Mouse (Mus musculus) Patski (cell line): Measurements from ENCODE around the gene Bahcc1. TPM values are rescaled to one million over a fixed set of nuclear protein-coding genes. Genes with fewer than 3 reads are reported as not detected.
A peak's percentile ranks its signal among the peaks of the same experiment; 100 is the strongest.

Experiments used
- ATAC-seq: fragments of 100-300 bp; one replicate; pipeline ENCODE4 v1.8.0; 2021
- CTCF ChIA-PET: fragments of 350-600 bp; sonication (Branson Sonifier 250); formaldehyde crosslinking; loops from one replicate; lab custom pipeline; 2022; ENCODE audit warnings: inconsistent platforms; lab: Charles Lee
- POLR2A ChIA-PET: fragments of 350-600 bp; sonication (Branson Sonifier 250); formaldehyde crosslinking; loops from one replicate; lab custom pipeline; 2022; ENCODE audit warnings: antibody characterized with exemption, inconsistent platforms; lab: Charles Lee
- DNase-seq: peaks from one replicate; pipeline ENCODE4 v3.0.0-alpha.2; 2011; ENCODE audit warnings: low read depth, low spot score
- H3K27me3 ChIP-seq: fragments of 371-371 bp; one replicate; pipeline ENCODE4 v1.5.1; 2021
- CTCF ChIP-seq: fragments of 100-300 bp; IDR thresholded peaks from one replicate; pipeline ENCODE4 v1.5.1; 2021
- in situ Hi-C: fragments of 300-500 bp; cut with MboI; formaldehyde crosslinking; loops from 3 replicates; pipeline ENCODE4 v1.11.1; 2018; ENCODE audit warnings: low pct_unique_long_range_greater_than_20kb, mixed read lengths
- polyA plus RNA-seq: library from polyadenylated mRNA; unstranded; gene quantifications from one replicate; pipeline ENCODE4 v1.2.3, GENCODE M21; 2021

Gene Bahcc1
- polyA plus RNA-seq, 1 experiment from 2014 or later: 12.4 TPM

DNA sequence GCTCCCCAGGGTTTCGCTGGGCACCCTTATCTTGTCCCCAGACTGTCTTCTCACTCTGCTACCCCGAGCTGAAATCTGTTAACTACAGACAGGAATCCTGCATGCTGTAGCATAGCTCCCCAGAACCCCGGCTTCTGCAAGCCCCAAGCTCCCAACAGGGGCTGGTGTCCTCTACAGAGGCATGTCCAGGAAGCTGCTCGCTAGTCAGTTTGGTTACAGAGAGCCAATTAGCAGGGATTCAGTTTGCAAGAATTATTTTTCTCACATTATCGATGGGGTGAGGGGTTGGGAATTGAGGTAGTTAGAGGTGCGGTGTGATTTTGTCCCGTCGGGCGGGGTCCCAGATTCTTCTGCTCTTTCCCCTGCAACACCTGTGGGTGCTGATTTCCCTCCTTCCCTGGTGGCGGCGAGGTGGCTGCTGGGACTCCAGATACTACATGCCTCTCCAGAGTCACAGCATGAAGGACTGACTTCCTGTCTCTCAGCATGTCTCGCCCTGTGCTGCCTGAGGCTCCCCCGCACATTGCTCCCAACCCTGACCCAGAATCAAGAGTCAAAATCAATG, 84.0 kb downstream of the Bahcc1 start:
- CTCF ChIA-PET: no interaction called here
- DNase-seq: no peak
- in situ Hi-C loops: loop anchor here (25.0 kb wide), 1 partner anchor 404 kb away; the partner anchor contains the start of gene Chmp6
- POLR2A ChIA-PET: interaction anchor here (0.7 to 2.4 kb wide), 5 partner anchors 9 to 83 kb away, joined by 3 to 8 read pairs (median 4); no protein-coding TSS in a partner anchor
- no peaks in the 10 kb centered on the region for H3K27me3 ChIP-seq
- ATAC-seq: no peak
- no peak for TF ChIP-seq CTCF

DNA sequence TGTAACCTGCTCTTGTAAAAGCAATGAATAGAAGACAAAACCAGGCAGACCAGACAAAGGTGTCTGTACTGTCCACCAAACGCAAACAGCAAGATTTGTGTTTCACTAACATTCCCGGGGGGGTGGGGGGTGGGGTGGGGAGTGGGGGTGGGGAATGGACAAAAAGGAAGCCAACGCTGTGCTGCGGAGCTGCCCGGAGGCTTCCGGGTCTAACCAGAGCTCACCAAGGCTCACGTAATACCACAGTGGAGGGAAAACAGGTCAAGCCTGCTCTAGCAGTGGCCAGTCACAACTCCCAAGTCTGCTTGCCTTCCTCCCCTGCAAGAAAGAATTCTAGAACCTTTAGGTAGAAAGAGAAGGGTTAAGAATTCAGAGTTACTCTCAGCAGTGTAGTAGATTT, 84.7 kb downstream of the Bahcc1 start:
- H3K27me3 ChIP-seq: no peaks in the 10 kb centered on the region
- POLR2A ChIA-PET: no interaction called here
- no peak for DNase-seq
- no peak for TF ChIP-seq CTCF
- in situ Hi-C loops: loop anchor here (25.0 kb wide), 1 partner anchor 405 kb away; the partner anchor contains the start of gene Chmp6
- ATAC-seq: no peak
- CTCF ChIA-PET: no interaction called here

DNA sequence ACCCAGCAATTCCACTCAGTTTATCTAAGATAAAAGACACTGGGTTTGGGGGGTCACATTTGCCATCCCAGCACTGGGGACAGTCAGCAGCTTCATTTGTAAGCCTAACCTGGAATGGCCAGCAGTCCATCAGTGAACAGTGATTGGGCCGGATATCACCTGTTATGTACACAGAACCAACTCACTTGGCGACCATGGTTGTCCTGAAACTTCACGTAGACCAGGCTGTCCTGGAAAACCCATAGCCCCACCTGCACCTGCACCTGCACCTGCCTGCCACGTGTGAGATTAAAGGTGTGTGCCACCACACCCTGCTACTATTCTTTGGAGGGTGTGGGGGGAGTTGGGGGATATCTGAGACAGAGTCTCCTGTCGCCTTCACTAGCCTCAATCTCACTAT, 86.6 kb downstream of the Bahcc1 start:
- no peak for TF ChIP-seq CTCF
- DNase-seq: no peak
- ATAC-seq: no peak
- no peaks in the 10 kb centered on the region for H3K27me3 ChIP-seq
- POLR2A ChIA-PET: no interaction called here
- CTCF ChIA-PET: no interaction called here
- in situ Hi-C loops: loop anchor here (25.0 kb wide), 1 partner anchor 407 kb away; the partner anchor contains the start of gene Chmp6

DNA sequence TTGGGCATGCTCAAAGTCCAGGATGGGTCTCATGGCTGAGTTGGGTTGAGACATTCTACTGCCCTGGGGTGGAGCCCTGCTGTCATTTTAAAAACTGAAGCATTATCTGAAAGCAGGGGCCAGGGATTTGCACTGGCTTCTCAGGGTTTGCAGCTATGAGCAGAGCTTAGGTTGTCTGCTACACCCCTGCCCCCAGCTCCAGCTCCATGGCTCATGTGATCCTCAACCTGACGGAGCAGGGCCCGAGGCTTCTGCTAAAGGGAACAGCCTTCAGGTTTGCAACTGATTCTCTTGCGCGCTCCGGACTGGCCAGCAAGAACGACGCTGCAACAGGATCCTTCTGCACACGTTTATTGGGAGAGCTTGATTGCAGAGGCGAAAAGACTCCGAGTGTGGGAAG, 87.4 kb downstream of the Bahcc1 start:
- no peaks in the 10 kb centered on the region for H3K27me3 ChIP-seq
- DNase-seq: no peak
- ChIA-PET POLR2A (no interaction called here), CTCF (no interaction called here)
- in situ Hi-C loops: loop anchor here (25.0 kb wide), 1 partner anchor 408 kb away; the partner anchor contains the start of gene Chmp6
- no peak for ATAC-seq
- no peak for TF ChIP-seq CTCF

DNA sequence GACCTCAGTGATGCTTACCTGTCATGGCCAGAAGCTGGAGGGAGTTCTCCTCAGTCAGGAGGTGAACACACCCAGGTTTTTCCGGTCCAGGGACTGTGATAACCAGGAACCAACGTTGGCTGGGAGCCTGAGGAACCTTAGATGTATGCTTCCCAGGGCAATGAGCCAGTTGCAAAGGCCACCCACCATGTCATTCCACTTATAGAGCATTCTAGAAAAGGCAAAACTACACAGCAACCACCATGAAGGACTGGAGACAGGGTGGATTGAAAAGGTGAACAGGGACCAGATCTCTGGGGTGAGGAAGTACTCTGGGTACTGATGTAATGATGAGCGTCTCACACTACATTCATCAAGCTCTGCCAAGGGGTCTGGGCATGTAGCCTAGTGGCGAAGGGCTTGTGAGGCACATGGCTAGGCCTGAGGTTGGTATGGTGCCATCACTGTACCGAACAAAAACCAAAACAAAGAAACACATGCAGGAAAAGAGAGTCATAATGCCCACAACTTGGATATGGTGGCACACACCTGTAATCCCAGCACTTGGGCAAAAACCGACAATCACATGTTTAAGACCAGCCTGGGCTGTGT, 102.8 kb downstream of the Bahcc1 start:
- CTCF ChIA-PET: no interaction called here
- in situ Hi-C loops: no loop called here
- H3K27me3 ChIP-seq: no peaks in the 10 kb centered on the region
- DNase-seq (no peak), ATAC-seq (no peak)
- TF ChIP-seq CTCF: no peak
- POLR2A ChIA-PET: no interaction called here

DNA sequence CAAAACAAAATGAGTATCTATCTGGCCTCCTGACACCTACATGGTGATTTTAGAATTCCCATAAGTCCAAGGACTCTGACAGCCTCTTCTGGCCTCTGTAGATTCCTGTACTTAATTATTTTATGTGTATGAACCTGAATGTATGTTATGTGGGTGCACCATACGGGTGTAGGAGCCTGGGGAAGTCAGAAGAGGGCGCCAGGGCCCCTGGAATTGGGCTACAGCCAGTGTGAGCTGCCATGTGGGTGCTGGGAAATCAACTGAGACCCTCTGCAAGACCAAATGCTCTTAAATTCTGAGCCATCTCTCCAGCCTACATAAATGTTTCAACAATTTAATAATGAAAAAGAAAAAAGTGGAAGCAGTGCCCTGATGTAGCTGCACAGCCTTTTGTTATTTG, 104.7 kb downstream of the Bahcc1 start:
- TF ChIP-seq CTCF: peak; percentile 27
- CTCF ChIA-PET: no interaction called here
- H3K27me3 ChIP-seq: no peaks in the 10 kb centered on the region
- in situ Hi-C loops: no loop called here
- POLR2A ChIA-PET: interaction anchor here (0.5 to 1.5 kb wide), 2 partner anchors 21 to 39 kb away, joined by 3 to 4 read pairs; no protein-coding TSS in a partner anchor
- DNase-seq: no peak
- ATAC-seq: no peak

DNA sequence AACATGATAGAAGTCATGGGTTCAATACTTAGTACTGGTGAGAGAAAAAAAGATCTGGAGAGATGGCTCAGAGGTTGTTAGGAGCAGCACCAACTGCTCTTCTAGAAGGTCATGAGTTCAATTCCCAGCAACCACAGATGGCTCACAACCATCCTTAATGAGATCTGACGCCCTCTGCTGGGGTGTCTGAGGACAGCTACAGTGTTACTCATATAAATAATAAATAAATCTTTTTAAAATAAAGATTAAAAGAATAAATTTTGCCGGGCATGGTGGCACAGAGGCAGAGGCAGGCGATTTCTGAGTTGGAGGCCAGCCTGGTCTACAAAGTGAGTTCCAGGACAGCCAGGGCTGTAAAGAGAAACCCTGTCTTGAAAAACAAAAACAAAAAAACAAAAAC, 106.0 kb downstream of the Bahcc1 start:
- no peak for DNase-seq
- POLR2A ChIA-PET: no interaction called here
- CTCF ChIA-PET: interaction anchor here (1.3 kb wide), 1 partner anchor 13 kb away, joined by 3 read pairs; no protein-coding TSS in a partner anchor

DNA sequence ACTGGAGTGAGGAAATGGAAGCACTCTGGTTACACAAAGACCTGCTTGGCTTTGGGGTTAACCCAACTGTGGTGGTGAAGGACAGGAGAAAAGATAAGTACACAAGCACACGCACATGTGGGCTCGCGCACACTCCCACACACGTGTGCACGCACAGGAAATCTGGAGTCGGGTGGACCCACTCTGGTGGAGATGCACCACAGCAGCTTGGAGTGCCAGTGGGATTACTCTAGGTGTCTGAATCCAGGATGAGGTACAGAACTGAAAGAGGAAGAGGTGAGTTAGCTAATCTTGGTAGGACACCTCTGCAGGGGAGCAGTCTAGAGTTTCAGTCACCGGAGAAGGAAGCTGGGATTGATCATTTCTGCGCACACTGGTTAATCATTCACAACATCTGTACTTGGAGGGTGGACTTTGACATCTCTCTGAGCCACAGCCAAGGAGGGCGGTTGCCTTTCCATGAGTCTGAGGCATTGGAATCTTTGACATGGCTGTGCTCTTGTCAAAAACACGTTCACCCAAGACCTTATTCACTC, 107.3 kb downstream of the Bahcc1 start:
- TF ChIP-seq CTCF: no peak
- no peak for DNase-seq
- ChIA-PET CTCF (no interaction called here), POLR2A (interaction anchor here (0.7 kb wide), 1 partner anchor 1998 kb away, joined by 5 read pairs; no protein-coding TSS in a partner anchor)
- H3K27me3 ChIP-seq: no peaks in the 10 kb centered on the region
- in situ Hi-C loops: no loop called here
- no peak for ATAC-seq

More for the DNA sequence above, 106.0 kb downstream of the Bahcc1 start:
- in situ Hi-C loops: no loop called here
- ATAC-seq: no peak
- no peak for TF ChIP-seq CTCF
- no peaks in the 10 kb centered on the region for H3K27me3 ChIP-seq

DNA sequence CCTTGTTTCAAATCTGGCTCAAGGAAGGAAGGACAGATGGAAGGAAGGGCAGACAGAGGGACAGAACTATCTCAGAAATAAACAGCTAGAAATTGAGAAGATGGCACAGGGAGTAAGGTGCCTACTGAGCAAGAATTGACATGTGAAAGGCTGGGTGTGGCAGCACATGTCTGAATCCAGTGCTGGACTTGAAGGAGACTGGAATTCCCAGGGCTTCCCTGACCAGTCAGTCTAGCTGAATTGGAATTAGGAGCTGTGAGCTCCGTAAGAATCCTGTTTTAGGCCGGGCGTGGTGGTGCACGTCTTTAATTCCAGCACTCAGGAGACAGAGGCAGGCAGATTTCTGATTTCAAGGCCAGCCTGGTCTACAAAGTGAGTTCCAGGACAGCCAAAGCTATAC, 108.9 kb downstream of the Bahcc1 start:
- DNase-seq (no peak), ATAC-seq (no peak)
- CTCF ChIA-PET: no interaction called here
- H3K27me3 ChIP-seq: no peaks in the 10 kb centered on the region
- no peak for TF ChIP-seq CTCF
- POLR2A ChIA-PET: interaction anchor here (0.7 kb wide), 1 partner anchor 47 kb away, joined by 3 read pairs; no protein-coding TSS in a partner anchor
- in situ Hi-C loops: no loop called here

Other genes starting within 250 kb of the Bahcc1 start
- gene Aatk, start 185.8 kb upstream of the Bahcc1 start, polyA plus RNA-seq: 0.09 TPM
- 36.8 TPM for gene Cep131, start 146.1 kb upstream of the Bahcc1 start, polyA plus RNA-seq
- 19.7 TPM for gene Tepsin, start 134.2 kb upstream of the Bahcc1 start, polyA plus RNA-seq
- gene Ndufaf8, start 134.0 kb upstream of the Bahcc1 start, polyA plus RNA-seq: 57.3 TPM
- gene Slc38a10, start 81.6 kb upstream of the Bahcc1 start, polyA plus RNA-seq: 107 TPM
- 2,862 TPM for gene Actg1, start 115.6 kb downstream of the Bahcc1 start, polyA plus RNA-seq
- gene Fscn2, start 128.6 kb downstream of the Bahcc1 start, polyA plus RNA-seq: 0.23 TPM
- gene Faap100, start 145.8 kb downstream of the Bahcc1 start, polyA plus RNA-seq: 15.1 TPM
- gene Nploc4, start 204.8 kb downstream of the Bahcc1 start, polyA plus RNA-seq: 69.2 TPM
- gene Tspan10, start 209.7 kb downstream of the Bahcc1 start, polyA plus RNA-seq: not detected
- 0.24 TPM for gene Pde6g, start 220.6 kb downstream of the Bahcc1 start, polyA plus RNA-seq
- gene Oxld1, start 225.1 kb downstream of the Bahcc1 start, polyA plus RNA-seq: 14.4 TPM
- 25.6 TPM for gene Ccdc137, start 225.2 kb downstream of the Bahcc1 start, polyA plus RNA-seq
- 36.3 TPM for gene Arl16, start 234.7 kb downstream of the Bahcc1 start, polyA plus RNA-seq